Mouse (Mus musculus) heart, embryonic 11.5 days (tissue): ENCODE data around the gene Pex11b. TPM values are rescaled to one million over a fixed set of nuclear protein-coding genes. Genes with fewer than 3 reads are reported as not detected.

ENCODE experiments used
- ATAC-seq: fragments of 200-750 bp; cut with Nextera tagmentation; replicated peaks from 2 replicates; pipeline ENCODE4 v1.8.0; 2017; ENCODE audit warnings: moderate library complexity; ENCODE audit not compliant: insufficient number of reproducible peaks, low FRiP score, low TSS enrichment
- H3K27ac ChIP-seq: fragments of 300-500 bp; sonication (generic); 2 replicates; pipeline ENCODE4 v1.5.1; 2014; ENCODE audit warnings: mild to moderate bottlenecking, low read depth, low read length
- H3K27me3 ChIP-seq: fragments of 300-500 bp; sonication (generic); 2 replicates; pipeline ENCODE4 v1.6.1; 2014; ENCODE audit warnings: mild to moderate bottlenecking, low read length, mixed read lengths; ENCODE audit not compliant: control insufficient read depth, insufficient read depth
- H3K36me3 ChIP-seq: fragments of 300-500 bp; sonication (generic); 2 replicates; pipeline ENCODE4 v1.6.1; 2014; ENCODE audit warnings: mild to moderate bottlenecking, low read length, moderate library complexity, mixed read lengths; ENCODE audit not compliant: control insufficient read depth, insufficient read depth
- H3K4me1 ChIP-seq: fragments of 300-500 bp; sonication (generic); 2 replicates; pipeline ENCODE4 v1.6.1; 2014; ENCODE audit warnings: low read length; ENCODE audit not compliant: control insufficient read depth, insufficient read depth
- H3K4me2 ChIP-seq: fragments of 300-500 bp; sonication (generic); 2 replicates; pipeline ENCODE4 v1.6.1; 2014; ENCODE audit warnings: mild to moderate bottlenecking, moderate library complexity
- H3K4me3 ChIP-seq: fragments of 300-500 bp; sonication (generic); 2 replicates; pipeline ENCODE4 v1.5.1; 2014; ENCODE audit warnings: low read depth, low read length
- H3K9ac ChIP-seq: fragments of 300-500 bp; sonication (generic); 2 replicates; pipeline ENCODE4 v1.6.1; 2014; ENCODE audit warnings: mild to moderate bottlenecking, low read depth, low read length, moderate library complexity
- H3K9me3 ChIP-seq: fragments of 300-500 bp; sonication (generic); replicated peaks from 2 replicates; pipeline ENCODE4 v1.6.1; 2016; ENCODE audit warnings: low read length; ENCODE audit not compliant: control insufficient read depth
- WGBS: fragments of 180-500 bp; shearing (Covaris S2); extraction: QIAGEN DNeasy Blood & Tissue Kit; methylation state at CpG from one replicate; pipeline ENCODE4 v1.1.7; 2014; ENCODE audit not compliant: insufficient replicate concordance; 5-methylcytosine and 5-hydroxymethylcytosine counted together
- polyA plus RNA-seq: library from polyadenylated mRNA; unstranded; fragments of >200 nt; fragmentation: Nextera tagmentation; extraction: Ambion mirVana; gene quantifications from 2 replicates; pipeline ENCODE4 v1.2.1, GENCODE M21; 2014

The Pex11b gene
- 37.4 and 37.7 TPM in 2 replicates for polyA plus RNA-seq

GRCm38 (mm10) chr3:96634928-96635879, at the start of gene Pex11b, which contains the start of gene Gm42957:
Pex11b (plus strand) TSS chr3:96635376.
Gm42957 (plus strand) TSS chr3:96635474.
- WGBS: 2% methylated on average over 60 of the region's 60 CpGs
- Histone ChIP-seq H3K9ac (peak within 1 kb of the TSS; percentile 95), H3K27me3 (no peaks in the 10 kb centered on the region), H3K9me3 (no peaks in the 10 kb centered on the region), H3K4me2 (peak within 1 kb of the TSS; percentile 95), H3K36me3 (peaks cover 3% of the 10 kb centered on the region; the same call in 1 of the 2 replicates), H3K4me1 (peaks cover 15% of the 10 kb centered on the region), H3K4me3 (peak within 1 kb of the TSS; percentile 92), H3K27ac (peak within 1 kb of the TSS; percentile 79)
- ATAC-seq: peak; percentile 85

GRCm38 (mm10) chr3:96590657-96591056, 44.5 kb upstream of the Pex11b start:
- H3K27me3 ChIP-seq: no peaks in the 10 kb centered on the region; the same call in 1 of the 2 replicates
- H3K36me3 ChIP-seq: 0 out of 2 replicates have a peak, but pooled peaks cover 4% of the 10 kb centered on the region
- no peaks in the 10 kb centered on the region for H3K9me3 ChIP-seq
- H3K4me3 ChIP-seq: no peak overlapping the region
- no peak overlapping the region for H3K9ac ChIP-seq
- H3K27ac ChIP-seq: no peak overlapping the region
- H3K4me1 ChIP-seq: peaks cover 1% of the 10 kb centered on the region; the same call in 1 of the 2 replicates
- ATAC-seq: no peak
- 74% methylated on average over 4 of the region's 4 CpGs for WGBS
- H3K4me2 ChIP-seq: no peak overlapping the region

- 0 out of 2 replicates have a peak, but pooled peaks cover 4% of the 10 kb centered on the region for H3K36me3 ChIP-seq
- peak overlapping the region; percentile 81 for H3K9ac ChIP-seq
- peaks cover 22% of the 10 kb centered on the region for H3K4me1 ChIP-seq
- peak overlapping the region; percentile 89 for H3K27ac ChIP-seq
- H3K27me3 ChIP-seq: no peaks in the 10 kb centered on the region; the same call in 1 of the 2 replicates
- H3K4me2 ChIP-seq: peak overlapping the region; percentile 82
- no peak for ATAC-seq
- 1% methylated on average over 10 of the region's 10 CpGs for WGBS
- H3K4me3 ChIP-seq: peak overlapping the region; percentile 73
- H3K9me3 ChIP-seq: no peaks in the 10 kb centered on the region
Observed at GRCm38 (mm10) chr3:96593374-96593773, 41.8 kb upstream of the Pex11b start.

GRCm38 (mm10) chr3:96593790-96594560, 41.2 kb upstream of the Pex11b start, which contains the start of gene Polr3gl:
Polr3gl (minus strand) TSS chr3:96594181.
- H3K36me3 ChIP-seq: 0 out of 2 replicates have a peak, but pooled peaks cover 4% of the 10 kb centered on the region
- H3K27ac ChIP-seq: peak within 1 kb of the TSS; percentile 89
- peak within 1 kb of the TSS; percentile 81 for H3K9ac ChIP-seq
- peaks cover 28% of the 10 kb centered on the region for H3K4me1 ChIP-seq
- H3K4me2 ChIP-seq: peak within 1 kb of the TSS; percentile 82
- ATAC-seq: peak; percentile 82
- under 1% methylated on average over 34 of the region's 38 CpGs for WGBS
- peak within 1 kb of the TSS; percentile 73 for H3K4me3 ChIP-seq
- H3K9me3 ChIP-seq: no peaks in the 10 kb centered on the region
- H3K27me3 ChIP-seq: peaks cover 1% of the 10 kb centered on the region; the same call in 1 of the 2 replicates

GRCm38 (mm10) chr3:96594851-96595250, 40.3 kb upstream of the Pex11b start:
- Histone ChIP-seq H3K4me3 (no peak overlapping the region), H3K27me3 (peaks cover 2% of the 10 kb centered on the region; the same call in 1 of the 2 replicates), H3K4me1 (peaks cover 28% of the 10 kb centered on the region), H3K4me2 (no peak overlapping the region), H3K27ac (no peak overlapping the region), H3K9me3 (no peaks in the 10 kb centered on the region), H3K36me3 (0 out of 2 replicates have a peak, but pooled peaks cover 4% of the 10 kb centered on the region), H3K9ac (no peak overlapping the region)
- no peak for ATAC-seq
- WGBS: 77% methylated on average over 5 of the region's 5 CpGs

- WGBS: 21% methylated on average over 6 of the region's 6 CpGs
- no peaks in the 10 kb centered on the region for H3K9me3 ChIP-seq
- H3K4me2 ChIP-seq: peak overlapping the region; percentile 98
- no peaks in the 10 kb centered on the region for H3K36me3 ChIP-seq
- no peak overlapping the region; the same call in 1 of the 2 replicates for H3K9ac ChIP-seq
- H3K4me3 ChIP-seq: peak overlapping the region; percentile 65; the same call in 1 of the 2 replicates
- ATAC-seq: no peak
- H3K27ac ChIP-seq: no peak overlapping the region; the same call in 1 of the 2 replicates
- peaks cover 2% of the 10 kb centered on the region; the same call in 1 of the 2 replicates for H3K27me3 ChIP-seq
- H3K4me1 ChIP-seq: peaks cover 28% of the 10 kb centered on the region
Observed at GRCm38 (mm10) chr3:96595661-96596060, 39.5 kb upstream of the Pex11b start.

- ATAC-seq: no peak
- peak within 1 kb of the TSS; percentile 83 for H3K9ac ChIP-seq
- peak within 1 kb of the TSS; percentile 78 for H3K27ac ChIP-seq
- H3K9me3 ChIP-seq: no peaks in the 10 kb centered on the region
- H3K27me3 ChIP-seq: peaks cover 2% of the 10 kb centered on the region; the same call in 1 of the 2 replicates
- H3K36me3 ChIP-seq: no peaks in the 10 kb centered on the region
- peak within 1 kb of the TSS; percentile 98 for H3K4me2 ChIP-seq
- peaks cover 28% of the 10 kb centered on the region for H3K4me1 ChIP-seq
- peak within 1 kb of the TSS; percentile 65 for H3K4me3 ChIP-seq
- under 1% methylated on average over 19 of the region's 23 CpGs for WGBS
Observed at GRCm38 (mm10) chr3:96596228-96596707, 38.9 kb upstream of the Pex11b start, which contains the start of gene Ankrd34a. Ankrd34a (plus strand) TSS chr3:96596636.
